Mouse (Mus musculus) neural tube, embryonic 11.5 days (tissue): ENCODE data around the gene Atn1. TPM values are rescaled to one million over a fixed set of nuclear protein-coding genes. Genes with fewer than 3 reads are reported as not detected.

Source experiments
- microRNA counts: library from miRNA; unstranded; fragments of <30 nt; microRNA quantifications from one replicate; lab custom pipeline; 2015
- microRNA-seq: library from miRNA; unstranded; fragments of <30 nt; microRNA quantifications from one replicate; pipeline ENCODE4, GENCODE M21; 2016
- polyA plus RNA-seq: library from polyadenylated mRNA; unstranded; fragments of >200 nt; fragmentation: Nextera tagmentation; extraction: Ambion mirVana; gene quantifications from 2 replicates; pipeline ENCODE4 v1.2.1, GENCODE M21; 2014

Gene Atn1
- polyA plus RNA-seq, 1 experiment from 2014 or later = 11.8 TPM

MicroRNAs within 50 kb of the gene (microRNA counts, 519-probe panel; counts per million panel counts)
- 171 counts per million, percentile 57 among the panel's probes with 10 or more counts for microRNA mmu-miR-141 (lab: Ali Mortazavi, UCI)
- microRNA mmu-miR-200c (lab: Ali Mortazavi, UCI) = 2,784 counts per million, percentile 62 among the panel's probes with 10 or more counts

Small RNA genes lying within 50 kb of the gene (microRNA-seq; reads per million reads assigned to microRNA genes)
- gene Mir141 (47.1 reads per million, percentile 40 among the genes with 10 or more reads in this experiment), gene Mir200c (250 reads per million, percentile 62 among the genes with 10 or more reads in this experiment)

Other genes with a start within 250 kb of the Atn1 start
- gene C1ra, start 244.1 kb downstream of the Atn1 start, polyA plus RNA-seq = 0.12 TPM in 1 of 2 replicates, not detected in the other
- 0.28 and 0.73 TPM in 2 replicates for gene C1s1, start 214.2 kb downstream of the Atn1 start, polyA plus RNA-seq
- not detected in 2 replicates for gene C1rb, start 186.2 kb downstream of the Atn1 start, polyA plus RNA-seq
- gene C1s2, start 120.4 kb downstream of the Atn1 start, polyA plus RNA-seq = not detected in 2 replicates
- gene Lpcat3, start 93.5 kb downstream of the Atn1 start, polyA plus RNA-seq = 37.3 and 42.2 TPM in 2 replicates
- gene Emg1, start 44.3 kb downstream of the Atn1 start, polyA plus RNA-seq = 202 and 204 TPM in 2 replicates
- gene Phb2, start 44.2 kb downstream of the Atn1 start, polyA plus RNA-seq = 362 and 370 TPM in 2 replicates
- 6.9 and 8.0 TPM in 2 replicates for gene Ptpn6, start 17.8 kb downstream of the Atn1 start, polyA plus RNA-seq
- gene Grcc10, start 15.2 kb downstream of the Atn1 start, polyA plus RNA-seq = 456 and 504 TPM in 2 replicates
- gene Gm45234, start 503 bp downstream of the Atn1 start, polyA plus RNA-seq = not detected in 2 replicates
- gene Eno2, start 13.1 kb upstream of the Atn1 start, polyA plus RNA-seq = 8.5 and 9.8 TPM in 2 replicates
- 0.27 and 1.4 TPM in 2 replicates for gene Lrrc23, start 23.2 kb upstream of the Atn1 start, polyA plus RNA-seq
- 6.3 and 6.9 TPM in 2 replicates for gene Spsb2, start 52.1 kb upstream of the Atn1 start, polyA plus RNA-seq
- gene Tpi1, start 57.8 kb upstream of the Atn1 start, polyA plus RNA-seq = 622 and 634 TPM in 2 replicates
- gene Usp5, start 73.0 kb upstream of the Atn1 start, polyA plus RNA-seq = 162 and 174 TPM in 2 replicates
- 190 and 195 TPM in 2 replicates for gene Cdca3, start 73.0 kb upstream of the Atn1 start, polyA plus RNA-seq
- gene Gnb3, start 83.8 kb upstream of the Atn1 start, polyA plus RNA-seq = 0.22 and 0.29 TPM in 2 replicates
- gene P3h3, start 101.2 kb upstream of the Atn1 start, polyA plus RNA-seq = 14.6 and 16.9 TPM in 2 replicates
- gene Gpr162, start 107.5 kb upstream of the Atn1 start, polyA plus RNA-seq = 2.3 TPM in 2 replicates
- 0.07 TPM in 1 of 2 replicates, not detected in the other for gene Cd4, start 131.7 kb upstream of the Atn1 start, polyA plus RNA-seq
- gene Lag3, start 155.2 kb upstream of the Atn1 start, polyA plus RNA-seq = 1.4 and 1.7 TPM in 2 replicates
- 345 and 381 TPM in 2 replicates for gene Ptms, start 163.6 kb upstream of the Atn1 start, polyA plus RNA-seq
- gene Mlf2, start 174.9 kb upstream of the Atn1 start, polyA plus RNA-seq = 468 and 513 TPM in 2 replicates
- 110 and 118 TPM in 2 replicates for gene Cops7a, start 209.0 kb upstream of the Atn1 start, polyA plus RNA-seq
- 1.7 and 2.6 TPM in 2 replicates for gene Pianp, start 240.2 kb upstream of the Atn1 start, polyA plus RNA-seq